7 mouse cellular contexts compared by ENCODE assay signal in genomic region chr14:59715695-59716442, GRCm38 (mm10).
A peak's percentile ranks its signal among the peaks of the same experiment; 100 is the strongest.
DNase-seq lines count a peak whose midpoint lies in the region; ATAC-seq lines count a peak whose summit lies in the region.

No protein-coding gene starts in this region.

- no peak overlapping the region for H3K9ac ChIP-seq in forebrain, embryonic 13.5 days
- no peak overlapping the region for H3K9ac ChIP-seq in stomach, embryonic 14.5 days (replicated peaks; ENCODE audit: low read depth, low read length)

- peak; percentile 13 to 54 for DNase-seq in left cerebral cortex, adult 9 months (ENCODE audit: low spot score in 2 of 2)
- no peak for DNase-seq in left cerebral cortex, postnatal 36 days (ENCODE audit: low spot score in 2 of 2)
- DNase-seq in layer of hippocampus, postnatal 36 days: peak; percentile 26 to 31
- no peak for DNase-seq in thymus, postnatal 4 days

- peak; percentile 87 for ATAC-seq in forebrain, embryonic 13.5 days
- peak; percentile 74; the same call in 1 of the 2 replicates for ATAC-seq in stomach, embryonic 14.5 days (ENCODE audit: insufficient number of reproducible peaks, insufficient read depth, low FRiP score, low read depth)
- no peak for ATAC-seq in activated CD4-positive, CD25-positive, alpha-beta regulatory T cell, adult 4 months

- H3K4me3 ChIP-seq in forebrain, embryonic 13.5 days: no peak overlapping the region
- no peak overlapping the region for H3K4me3 ChIP-seq in stomach, embryonic 14.5 days (ENCODE audit: low read depth, low read length)

- no peaks in the 10 kb centered on the region for H3K36me3 ChIP-seq in forebrain, embryonic 13.5 days (ENCODE audit: poor library complexity, severe bottlenecking)
- no peaks in the 10 kb centered on the region for H3K36me3 ChIP-seq in stomach, embryonic 14.5 days (ENCODE audit: control insufficient read depth, insufficient read depth, low read length)

- H3K27me3 ChIP-seq in forebrain, embryonic 13.5 days: no peaks in the 10 kb centered on the region
- no peaks in the 10 kb centered on the region for H3K27me3 ChIP-seq in stomach, embryonic 14.5 days (ENCODE audit: control insufficient read depth, insufficient read depth, low read length)

- H3K4me1 ChIP-seq in forebrain, embryonic 13.5 days: peaks cover 17% of the 10 kb centered on the region
- peaks cover 9% of the 10 kb centered on the region; the same call in 1 of the 2 replicates for H3K4me1 ChIP-seq in stomach, embryonic 14.5 days (ENCODE audit: control insufficient read depth, insufficient read depth, low read length)

- 41% methylated on average over 13 of the region's 13 CpGs for WGBS in forebrain, embryonic 13.5 days
- 20% methylated on average over 13 of the region's 13 CpGs for WGBS in stomach, embryonic 14.5 days

- intact Hi-C loops in left cerebral cortex, postnatal 36 days (cut with DNase I): no loop called here

- H3K4me2 ChIP-seq in forebrain, embryonic 13.5 days: no peak overlapping the region
- peak overlapping the region; percentile 18 for H3K4me2 ChIP-seq in stomach, embryonic 14.5 days (replicated peaks; ENCODE audit: low read depth, low read length)

- H3K27ac ChIP-seq in forebrain, embryonic 13.5 days: peak overlapping the region; percentile 20; the same call in 1 of the 2 replicates
- H3K27ac ChIP-seq in stomach, embryonic 14.5 days (ENCODE audit: low read length): peak overlapping the region; percentile 58

- no peaks in the 10 kb centered on the region for H3K9me3 ChIP-seq in forebrain, embryonic 13.5 days (replicated peaks)
- H3K9me3 ChIP-seq in stomach, embryonic 14.5 days (ENCODE audit: control insufficient read depth, low read depth, low read length): no peaks in the 10 kb centered on the region

Comparison
In these comparisons a context has a peak if more than half of its experiments do, and no peak if none do; other contexts are left out.
1. DNase-seq: peak in left cerebral cortex, adult 9 months (2 of 2) and layer of hippocampus, postnatal 36 days (2 of 2); none in left cerebral cortex, postnatal 36 days (0 of 2) and thymus, postnatal 4 days (single experiment).